Mouse (Mus musculus): Measurements from ENCODE around the gene Dpf1.

- TF ChIP-seq POLR2A (IDR thresholded peaks at IDR 0.05; ENCODE audit: low read depth, low read length) (no peak), CTCF (IDR thresholded peaks at IDR 0.05; ENCODE audit: extremely low read depth, insufficient read length, insufficient replicate concordance, low read depth, low read length) (no peak)
These were observed 31.5 kb downstream of the Dpf1 start for GRCm38 (mm10) chr7:29335276-29335675.
